Mouse (Mus musculus) cerebellum, postnatal 36 days (tissue): ENCODE measurements around the gene Mrpl58.
A peak's percentile ranks its signal among the peaks of the same experiment; 100 is the strongest.
"Not testable (repeated sequence)": the region's sequence is repeated elsewhere in the genome, so short reads cannot be mapped to it uniquely, and the experiment has no call there.

ENCODE experiments used
- DNase-seq, 2 experiments: peaks; one replicate each; pipeline ENCODE4 v3.0.0; 2021 to 2022; ENCODE audit warnings: mixed read lengths in 2 of 2

Gene Mrpl58

DNA sequence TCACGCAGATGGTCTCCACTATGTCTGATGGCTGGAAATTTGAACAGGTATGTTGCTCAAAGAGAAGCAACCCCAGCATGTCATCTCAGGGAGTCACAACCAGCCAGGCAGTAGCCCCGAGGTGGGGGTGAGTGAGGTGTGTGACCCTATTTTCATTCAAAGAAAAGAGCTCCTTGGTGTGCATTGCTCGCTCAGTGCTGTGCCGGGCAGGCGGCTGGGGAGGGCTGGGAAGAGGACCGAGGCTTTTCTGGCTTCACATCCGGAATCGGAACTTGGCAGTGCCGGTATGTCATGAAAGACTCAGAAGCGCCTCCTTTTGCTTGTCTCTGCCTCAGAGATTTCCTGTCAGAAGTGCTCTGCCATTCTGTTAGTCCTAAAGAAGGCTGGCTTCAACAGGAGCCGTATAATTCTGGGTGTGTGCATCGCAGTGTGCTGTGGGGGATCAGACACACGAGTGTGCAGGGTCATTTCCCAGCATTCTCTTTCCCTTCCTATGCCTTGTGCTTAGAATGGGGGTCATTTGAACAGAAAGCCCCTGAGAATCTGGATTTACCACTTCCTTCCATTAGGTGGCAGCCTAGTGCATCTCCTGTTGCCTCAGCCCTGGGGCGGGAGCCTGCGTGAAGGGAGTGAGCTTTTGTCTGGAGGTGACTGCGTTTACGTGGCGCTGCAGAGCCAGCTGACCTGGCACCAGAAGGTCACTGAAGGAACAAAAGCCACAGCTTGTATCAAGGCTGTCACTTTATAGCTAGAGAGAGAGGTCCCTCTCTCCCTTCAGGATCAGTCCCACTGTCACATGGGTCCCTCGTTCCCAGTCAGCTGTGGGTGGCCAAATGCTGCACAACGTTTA is 24.2 kb downstream of the Mrpl58 start:
- peak; percentile 76 to 77 for DNase-seq

DNA sequence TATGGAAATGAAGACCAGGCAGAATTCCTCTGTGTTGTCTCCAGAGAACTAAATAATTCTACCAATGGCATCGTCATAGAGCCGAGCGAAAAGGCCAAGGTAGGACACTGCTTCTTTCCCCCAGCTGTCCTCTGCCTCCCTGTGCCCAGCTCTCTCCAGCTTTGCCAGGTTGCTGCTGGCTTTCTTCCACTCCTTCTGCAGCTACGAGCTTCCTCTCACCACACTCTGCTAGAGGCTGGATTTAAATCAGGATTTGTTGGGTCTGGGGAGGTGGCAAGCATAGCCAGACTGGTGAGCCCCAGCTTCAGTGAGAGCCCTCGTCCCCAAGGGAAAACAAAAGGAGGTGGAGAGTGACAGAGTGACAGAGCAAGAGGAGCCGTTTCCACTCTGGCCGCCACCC is 25.8 kb downstream of the Mrpl58 start:
- DNase-seq, result peak in 1 of 2 experiments; percentile 44

DNA sequence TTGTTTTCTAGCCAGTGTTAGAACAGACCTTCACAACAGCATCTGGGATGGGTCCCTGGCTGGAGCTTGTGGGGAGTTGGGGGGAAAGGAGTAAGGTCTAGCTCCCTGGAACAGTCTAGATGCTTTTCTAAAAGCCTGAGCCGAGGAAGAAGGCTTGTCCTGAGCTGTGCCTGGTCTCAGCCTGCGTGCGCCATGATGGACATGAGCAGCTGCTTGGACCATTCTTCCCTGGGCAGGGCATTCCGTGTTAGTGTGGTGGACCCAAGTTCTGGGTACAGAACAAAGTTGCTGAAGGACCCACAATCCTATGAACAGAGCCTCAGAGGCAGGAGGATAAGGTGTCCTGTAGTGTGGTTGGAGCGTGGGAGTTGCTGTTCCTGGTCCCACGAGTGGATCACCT is 27.0 kb downstream of the Mrpl58 start:
- DNase-seq, result no peak

DNA sequence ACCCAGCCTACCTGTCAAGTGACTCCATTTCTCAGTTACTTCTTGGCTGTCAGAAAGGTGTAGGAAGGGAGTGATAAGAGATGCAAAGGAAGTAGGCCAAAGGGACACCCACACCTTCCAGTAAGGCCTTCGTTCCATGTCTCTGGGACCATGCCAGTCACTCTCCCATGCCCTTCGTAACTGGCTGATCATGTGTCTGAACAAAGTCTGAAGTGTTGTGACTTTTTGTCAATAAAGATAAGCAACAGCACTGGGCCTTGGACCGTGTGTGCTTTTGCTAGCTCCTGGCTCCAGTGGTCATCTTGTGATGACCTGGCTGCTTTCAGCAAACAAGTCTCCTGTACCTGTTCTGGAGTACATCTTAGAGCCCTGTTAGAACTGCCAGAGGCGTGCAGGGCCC is 29.3 kb downstream of the Mrpl58 start:
- no peak for DNase-seq

DNA sequence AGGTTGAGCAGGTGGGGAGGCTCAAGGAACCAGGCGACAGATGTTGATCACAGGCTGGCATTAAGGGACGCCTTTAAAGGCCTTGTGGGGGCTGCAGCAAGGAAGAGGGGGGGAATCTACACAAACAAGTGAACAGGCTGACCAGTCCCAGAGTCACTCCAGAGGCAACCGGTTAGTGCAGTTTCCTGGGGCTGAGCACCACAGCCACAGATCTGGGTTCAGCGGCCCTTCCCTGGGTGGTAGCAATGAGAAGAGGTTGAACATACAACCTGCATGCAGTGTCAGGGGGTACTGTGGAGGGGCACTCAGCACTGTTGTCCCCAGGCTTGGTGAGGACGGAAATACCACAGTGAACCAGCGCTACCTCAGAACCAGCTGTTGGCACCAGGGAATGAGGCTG is 29.8 kb downstream of the Mrpl58 start:
- no peak for DNase-seq

DNA sequence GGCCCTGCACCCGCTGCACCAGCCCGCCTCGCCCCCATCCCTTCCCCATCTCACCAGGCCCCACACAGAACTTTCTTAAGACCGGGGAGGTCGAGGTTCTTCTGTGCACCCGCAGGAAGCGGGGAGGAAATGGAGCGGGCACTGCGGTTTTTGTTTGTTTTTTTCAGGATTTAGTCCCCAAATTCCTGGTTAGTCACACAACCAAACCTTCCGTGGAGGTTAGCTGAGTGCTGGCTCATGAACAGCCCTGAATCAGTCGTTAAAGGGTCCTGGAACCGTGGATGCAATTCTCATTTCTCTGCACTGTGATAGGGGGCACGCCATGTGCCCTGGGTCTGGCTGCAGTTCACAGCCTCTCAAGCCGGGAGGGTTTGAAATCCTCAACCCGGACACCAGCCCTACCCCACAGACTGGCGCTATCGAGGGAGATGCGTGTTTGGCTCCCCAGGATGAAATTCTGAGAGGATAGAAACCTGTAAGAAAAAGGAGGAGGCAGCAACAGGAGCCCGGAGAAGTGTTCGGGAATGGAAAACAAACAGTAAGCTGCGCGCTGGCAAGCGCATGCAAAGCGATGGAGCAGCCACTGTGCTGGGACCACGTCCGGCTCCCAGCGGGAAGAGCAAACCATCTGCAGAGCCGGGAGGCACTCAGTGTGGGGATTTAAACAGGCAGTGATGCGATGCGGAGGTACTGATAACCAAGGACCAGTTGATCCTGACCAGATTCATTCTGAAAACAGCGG is 32.2 kb downstream of the Mrpl58 start:
- peak; percentile 72 to 78 for DNase-seq

DNA sequence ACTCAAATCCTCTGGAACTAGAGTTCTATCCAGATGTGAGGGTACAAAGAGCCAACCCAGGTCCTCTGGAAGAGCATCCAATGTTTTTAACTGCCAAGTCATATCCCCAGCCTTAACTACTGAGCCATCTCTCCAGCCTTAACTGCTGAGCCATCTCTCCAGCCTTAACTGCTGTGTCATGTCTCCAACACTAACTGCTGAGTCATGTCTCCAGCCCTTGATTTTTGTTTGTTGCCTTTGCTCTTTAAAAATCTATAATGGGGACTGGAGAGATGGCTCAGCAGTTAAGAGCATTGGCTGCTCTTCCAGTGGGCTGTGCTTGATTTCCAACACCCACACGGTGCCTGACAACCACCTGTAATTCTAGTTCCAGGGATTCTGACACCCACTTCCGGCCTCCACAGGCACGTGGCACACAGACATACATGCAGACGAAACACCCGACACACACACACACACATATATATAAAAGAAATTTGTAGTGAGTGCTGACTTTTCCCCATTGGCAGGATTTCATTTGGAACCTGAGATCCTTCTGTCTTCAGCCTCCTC is 34.1 kb downstream of the Mrpl58 start:
- DNase-seq, result no peak

DNA sequence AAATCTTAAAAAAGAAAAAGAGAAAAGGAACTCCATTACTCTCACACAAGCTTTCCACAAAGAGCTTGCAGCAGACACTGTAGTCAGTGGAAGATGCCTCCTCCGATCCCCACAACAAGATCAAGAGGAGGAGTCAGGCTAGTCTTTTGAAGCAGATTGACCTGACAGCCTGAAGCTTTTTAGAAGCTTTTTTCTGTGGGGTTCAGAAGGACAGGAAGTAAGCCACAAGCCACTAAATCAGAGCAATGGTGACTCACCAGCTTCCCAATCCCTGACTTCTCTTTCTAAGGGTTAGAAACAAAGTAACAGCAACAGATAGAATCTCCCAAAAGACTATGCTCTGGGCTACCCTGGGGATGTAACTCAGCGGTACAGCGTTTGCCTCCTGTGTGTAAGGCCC is 35.8 kb downstream of the Mrpl58 start:
- DNase-seq, result no peak

DNA sequence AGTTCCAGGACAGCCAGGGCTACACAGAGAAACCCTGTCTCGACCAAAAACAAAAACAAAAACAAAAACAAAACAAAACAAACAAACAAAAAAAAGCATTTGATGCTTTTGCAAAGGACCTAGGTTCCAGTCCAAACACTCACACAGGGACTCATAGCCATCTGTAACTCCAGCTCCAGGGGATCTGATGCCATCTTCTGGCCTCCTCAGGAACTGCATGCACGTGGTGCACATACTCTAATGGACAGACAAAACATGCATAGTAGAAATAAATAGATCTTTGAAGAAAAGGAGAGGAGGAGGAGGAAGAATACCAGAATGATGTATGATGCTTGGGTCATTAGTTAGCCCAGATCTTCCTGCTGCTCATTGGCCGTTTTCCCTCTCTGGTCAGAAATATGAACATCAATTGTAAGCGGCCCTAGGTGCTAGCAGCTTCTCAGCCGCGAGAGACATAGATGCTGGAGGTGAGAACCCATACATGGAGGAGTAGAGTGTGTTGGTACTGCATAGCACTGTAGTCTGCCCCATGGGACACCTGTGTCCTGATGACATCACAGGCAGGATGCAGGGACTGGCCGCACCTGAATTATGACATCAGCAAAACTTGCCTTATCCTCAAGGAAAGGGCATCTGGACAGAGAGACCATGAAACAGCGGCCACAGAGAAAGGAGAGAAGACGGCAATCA is 36.5 kb downstream of the Mrpl58 start, which contains the start of gene Trim80:
Gene Trim80 (plus strand): TSS at position 640 of the 690 bp plus-strand sequence.
- no peak for DNase-seq

DNA sequence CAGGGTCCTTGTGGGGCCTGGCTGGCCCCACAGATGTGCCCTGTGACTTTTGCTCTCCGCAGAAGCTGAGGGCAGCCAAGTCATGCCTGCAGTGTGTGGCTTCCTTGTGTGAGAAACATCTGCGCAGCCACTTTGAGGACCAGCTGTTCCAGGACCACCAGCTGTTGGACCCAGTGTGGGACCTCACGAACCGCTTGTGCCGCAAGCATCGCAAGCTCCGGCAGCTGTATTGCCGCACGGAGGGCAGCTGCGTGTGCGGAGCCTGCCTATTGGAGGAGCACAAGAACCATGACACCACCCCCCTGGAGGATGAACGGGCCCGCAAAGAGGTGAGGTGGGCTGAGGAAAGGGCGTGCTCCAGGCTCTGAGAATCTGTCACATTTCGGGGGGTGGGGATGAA is 37.9 kb downstream of the Mrpl58 start:
- no peak for DNase-seq

DNA sequence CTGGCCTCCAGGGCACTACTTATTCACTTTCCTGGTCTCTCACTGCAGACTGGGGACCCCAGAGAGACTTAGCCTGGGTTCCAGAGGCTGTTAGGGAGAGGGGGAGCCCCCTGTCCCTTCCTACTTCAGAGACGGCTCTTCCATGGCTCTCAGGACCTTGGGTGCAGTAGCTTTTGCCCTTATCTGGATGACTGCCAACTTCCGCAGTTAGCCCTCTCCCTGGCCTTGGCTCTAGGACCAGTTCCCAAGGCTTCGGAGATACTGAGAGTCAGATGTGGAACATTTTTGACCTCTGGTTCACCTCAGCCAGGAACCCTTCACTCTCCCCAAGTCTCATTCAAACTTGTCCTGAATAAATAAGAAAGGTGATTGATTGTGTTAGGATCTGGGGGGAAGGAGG is 43.4 kb downstream of the Mrpl58 start:
- DNase-seq, result no peak

DNA sequence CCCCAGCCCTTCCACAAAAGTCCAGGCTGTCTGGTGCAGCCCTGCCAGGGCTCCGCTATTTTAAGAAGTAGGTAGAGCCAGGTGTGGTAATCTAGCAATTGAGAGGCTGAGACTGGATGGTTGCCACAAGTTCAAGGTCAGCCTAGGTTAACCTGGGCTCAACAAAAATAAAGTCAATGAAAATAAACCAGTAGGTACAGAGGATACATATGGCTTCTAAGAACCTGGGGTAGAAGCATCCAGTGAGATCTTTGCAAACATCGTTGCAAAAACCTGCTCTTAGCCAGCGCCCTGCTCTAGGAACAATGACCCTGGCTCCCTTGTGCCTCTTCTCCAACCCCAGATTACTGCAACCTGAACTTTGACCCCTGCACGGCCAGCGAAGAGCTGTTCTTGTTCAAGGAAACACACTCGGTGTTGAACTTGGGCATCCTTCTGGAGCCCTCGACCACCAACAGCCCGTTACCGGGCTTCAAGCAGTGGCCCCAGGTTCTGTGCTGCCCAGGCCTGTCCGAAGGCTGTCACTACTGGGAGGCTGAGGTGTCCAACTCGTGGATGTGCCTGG is 43.9 kb downstream of the Mrpl58 start:
- DNase-seq, result no peak

DNA sequence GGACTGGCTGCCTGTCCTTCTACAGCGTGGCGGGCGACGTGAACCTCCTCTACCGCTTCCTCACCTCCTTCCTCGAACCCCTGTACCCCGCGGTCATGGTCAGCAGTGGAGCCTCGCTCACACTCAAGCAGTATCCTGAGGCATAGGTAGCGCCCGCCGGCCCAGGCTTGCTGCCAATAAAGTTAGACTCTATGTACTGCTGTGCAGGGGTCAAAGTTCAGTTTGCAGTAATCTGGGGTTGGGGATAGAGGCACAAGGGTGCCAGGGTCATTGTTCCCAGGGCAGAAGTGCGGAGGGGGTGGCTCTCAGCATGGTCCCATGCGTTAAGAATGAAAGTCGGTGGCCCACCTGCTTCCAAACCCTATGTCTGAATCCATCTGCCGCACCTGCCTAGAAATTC is 44.5 kb downstream of the Mrpl58 start:
- no peak for DNase-seq

DNA sequence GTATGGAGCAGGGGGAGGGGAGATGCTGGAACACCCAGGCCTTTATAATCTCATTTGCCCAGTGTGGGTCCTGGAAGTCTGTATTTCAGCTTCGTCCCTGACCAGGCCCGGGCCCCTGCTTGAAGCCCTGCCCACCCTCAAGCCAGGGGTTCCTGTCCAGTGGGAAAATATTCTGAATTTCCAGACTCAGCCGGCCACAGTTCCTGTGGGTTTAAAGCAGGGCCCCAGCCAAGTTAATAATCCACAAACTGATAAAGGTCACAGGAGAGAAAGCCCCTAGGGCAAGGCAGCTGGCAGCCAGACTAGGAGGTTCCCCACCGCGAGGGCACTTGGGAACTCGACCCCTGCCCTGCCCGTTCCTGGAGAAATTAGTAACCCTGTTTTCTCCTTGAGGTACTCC is 45.4 kb downstream of the Mrpl58 start:
- DNase-seq, result no peak

DNA sequence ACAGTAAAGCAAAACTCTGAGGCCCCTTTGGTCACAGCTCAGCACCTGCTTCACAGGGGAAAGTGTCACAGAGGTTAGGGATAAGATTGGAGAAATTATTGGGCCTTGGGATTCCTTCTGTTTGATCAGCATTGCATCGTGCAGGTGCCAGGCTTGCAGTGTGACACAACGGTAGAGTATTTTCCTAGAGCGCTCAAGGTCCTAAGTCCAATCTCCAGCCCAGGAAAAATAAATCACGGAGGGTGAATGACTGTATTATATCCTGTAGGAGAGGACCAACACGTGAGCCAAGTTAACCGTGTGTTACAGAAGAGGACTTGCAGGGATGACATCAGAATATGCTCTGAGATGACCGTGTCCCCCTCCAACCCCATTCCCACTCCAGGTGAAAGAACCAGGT is 46.6 kb downstream of the Mrpl58 start:
- no peak for DNase-seq

DNA sequence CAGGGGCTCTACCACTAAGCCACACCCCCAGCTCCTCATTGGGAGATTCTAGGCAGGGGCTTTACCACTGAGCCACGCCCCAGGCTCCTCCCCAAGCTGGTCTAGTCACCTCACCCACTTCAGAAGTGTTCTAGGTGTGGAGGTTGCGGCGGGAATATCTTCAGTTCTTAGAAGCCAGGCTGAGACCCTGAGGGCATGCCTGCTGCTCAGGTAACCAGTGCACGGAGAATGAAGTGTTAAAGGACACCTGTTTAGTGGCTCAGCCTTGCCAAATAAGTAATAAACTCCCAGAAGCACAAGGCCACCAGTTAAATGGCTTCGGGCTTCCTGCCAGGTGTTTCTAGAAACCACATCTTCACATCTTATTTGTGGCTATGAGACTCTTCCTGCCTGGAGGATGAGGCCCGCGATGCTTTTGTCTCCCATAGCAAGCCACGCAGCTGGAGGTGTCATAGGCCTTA is 48.3 kb downstream of the Mrpl58 start:
- no peak for DNase-seq

DNA sequence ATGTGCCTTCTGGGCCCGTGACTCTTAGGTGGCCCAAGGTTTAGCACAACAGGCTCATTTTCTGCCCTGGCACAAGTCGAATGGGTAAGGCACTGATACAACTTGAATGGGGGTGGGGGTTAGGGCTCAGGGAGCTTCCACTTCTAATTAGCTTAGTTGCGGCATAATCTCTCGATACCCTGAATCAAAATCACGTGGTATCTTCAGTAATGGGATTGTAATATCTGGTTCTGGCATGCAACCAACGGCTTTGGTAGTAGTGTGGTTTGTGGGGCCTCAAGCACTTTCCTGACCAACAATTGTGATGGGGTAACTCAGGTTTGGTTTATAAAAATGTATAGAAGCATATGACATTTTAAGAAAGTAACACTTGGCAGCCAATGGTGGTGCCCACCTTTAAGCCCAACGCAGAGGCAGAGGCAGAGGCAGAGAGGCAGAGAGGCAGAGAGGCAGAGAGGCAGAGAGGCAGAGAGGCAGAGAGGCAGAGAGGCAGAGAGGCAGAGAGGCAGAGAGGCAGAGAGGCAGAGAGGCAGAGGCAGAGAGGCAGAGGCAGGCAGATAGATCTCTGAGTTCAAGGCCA is 48.8 kb downstream of the Mrpl58 start:
- no peak for DNase-seq

DNA sequence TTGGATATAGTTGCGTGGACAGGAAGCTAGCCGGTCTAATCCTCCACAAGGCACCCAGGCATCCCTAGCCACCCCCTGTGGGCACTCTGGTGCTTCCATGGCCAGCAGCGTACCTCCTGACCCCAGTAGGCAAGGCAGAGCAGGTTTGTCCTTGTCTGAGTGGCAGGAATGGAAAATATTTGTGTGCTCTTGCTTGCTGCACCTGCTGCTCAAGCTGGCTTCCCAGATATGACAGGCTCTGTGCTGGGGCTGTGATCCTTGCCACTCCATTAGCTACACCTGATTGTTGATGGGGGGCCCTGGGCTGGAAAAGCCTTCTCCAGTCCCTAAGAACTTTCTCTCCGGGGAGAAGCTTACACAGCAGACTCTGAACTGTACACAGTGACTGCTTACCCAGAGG is 49.8 kb downstream of the Mrpl58 start:
- DNase-seq, result no peak

DNA sequence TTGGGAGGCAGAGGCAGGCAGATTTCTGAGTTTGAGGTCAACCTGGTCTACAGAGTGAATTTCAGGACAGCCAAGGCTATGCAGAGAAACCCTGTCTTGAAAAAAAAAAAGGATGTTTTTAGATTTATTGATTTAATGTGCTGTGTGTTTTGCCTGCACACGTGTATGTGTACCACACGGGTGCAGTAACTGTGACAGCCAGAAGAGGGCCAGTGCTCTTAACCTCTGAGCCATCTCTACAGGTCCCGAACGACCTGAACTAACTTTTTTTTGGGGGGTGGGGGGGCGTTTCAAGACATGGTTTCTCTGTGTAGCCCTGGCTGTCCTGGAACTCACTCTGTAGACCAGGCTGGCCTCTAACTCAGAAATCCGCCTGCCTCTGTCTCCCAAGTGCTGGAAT is 51.3 kb downstream of the Mrpl58 start:
- DNase-seq, result not testable (repeated sequence)

DNA sequence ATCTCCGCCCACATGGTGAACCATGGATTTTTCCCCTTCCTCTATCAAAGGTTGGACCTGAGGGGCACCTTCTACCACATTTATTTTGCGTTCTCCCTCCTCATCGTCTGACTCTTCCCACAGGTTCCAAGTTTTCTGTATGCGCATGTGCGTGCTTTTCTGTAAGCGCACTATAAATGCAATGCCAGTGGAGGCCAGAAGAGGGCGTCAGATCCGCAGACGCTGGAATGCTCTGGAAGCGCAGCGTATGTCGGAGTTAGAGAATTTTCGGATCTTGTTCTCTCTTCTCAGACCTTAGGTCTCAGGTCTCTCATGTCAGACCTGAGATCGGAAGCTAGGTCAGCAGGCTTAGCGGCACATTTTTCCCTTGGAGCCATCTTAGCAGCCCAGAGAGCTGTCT is 52.1 kb downstream of the Mrpl58 start:
- no peak for DNase-seq

DNA sequence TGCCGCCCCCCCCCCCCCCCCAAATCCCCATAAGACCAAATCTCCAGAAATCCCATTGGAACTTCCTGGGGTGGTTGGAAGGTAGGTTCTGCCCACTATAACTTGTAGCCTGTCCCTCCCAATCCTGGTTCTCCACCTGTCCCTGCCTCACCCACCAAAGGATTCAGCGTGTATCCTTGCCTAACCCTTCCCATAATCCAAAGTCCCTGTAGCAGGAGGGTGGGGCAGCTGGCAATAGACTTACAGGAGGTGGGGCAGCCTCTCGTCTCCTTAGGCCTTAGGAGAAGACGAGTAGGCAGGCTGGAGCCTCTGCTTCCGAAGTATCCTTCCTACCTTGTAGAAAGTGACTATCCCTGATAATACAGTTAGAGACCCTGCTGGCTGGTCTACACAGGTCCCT is 52.6 kb downstream of the Mrpl58 start:
- DNase-seq, result no peak

DNA sequence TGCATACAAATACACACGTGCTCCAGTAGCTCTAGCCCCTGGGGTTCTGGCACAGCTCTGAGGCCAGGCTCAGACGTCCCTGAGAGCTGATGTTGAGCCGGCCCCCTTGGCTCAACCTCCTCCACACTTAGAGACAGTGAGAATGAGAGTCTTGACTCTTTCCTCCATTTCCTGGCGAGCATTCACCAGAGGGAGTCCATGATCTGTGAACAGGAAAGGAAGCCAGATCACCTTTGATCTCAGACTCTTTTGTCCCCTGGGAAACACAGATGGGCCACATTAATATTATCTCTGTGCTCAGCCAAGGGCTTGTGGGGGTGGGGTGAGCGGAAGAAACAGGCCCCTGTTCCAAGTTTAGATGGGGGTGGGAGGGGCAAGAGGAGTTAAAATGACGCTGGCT is 53.9 kb downstream of the Mrpl58 start:
- DNase-seq, result no peak

DNA sequence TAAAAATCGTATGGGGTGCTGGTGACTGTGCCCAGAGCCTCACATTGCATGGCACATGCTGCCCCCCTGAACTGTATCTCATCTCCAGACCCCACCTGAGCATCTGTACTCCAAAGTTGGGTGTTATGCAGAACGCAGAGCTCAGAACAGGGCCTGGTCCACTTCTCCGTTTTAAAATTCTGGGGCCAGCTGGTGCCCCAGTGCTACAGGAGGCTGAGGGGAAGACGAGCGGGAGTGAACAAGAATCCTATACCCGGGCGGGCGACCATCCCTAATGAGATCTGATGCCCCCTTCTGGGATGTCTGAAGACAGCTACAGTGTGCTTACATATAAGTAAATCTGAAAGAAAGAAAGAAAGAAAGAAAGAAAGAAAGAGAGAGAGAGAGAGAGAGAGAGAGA is 57.4 kb downstream of the Mrpl58 start:
- no peak for DNase-seq
